Mouse (Mus musculus) intestine, embryonic 14.5 days (tissue): ENCODE data around the gene Fgd5. TPM values are rescaled to one million over a fixed set of nuclear protein-coding genes. Genes with fewer than 3 reads are reported as not detected.

Experiments used
- ATAC-seq: fragments of 200-750 bp; cut with Nextera tagmentation; replicated peaks from 2 replicates; pipeline ENCODE4 v1.8.0; 2017; ENCODE audit warnings: low read depth, moderate number of reproducible peaks, moderate TSS enrichment, moderate library complexity; ENCODE audit not compliant: low FRiP score, low TSS enrichment
- DNase-seq: peaks from one replicate; pipeline ENCODE4 v3.0.0-alpha.2; 2018; ENCODE audit warnings: low spot score
- H3K27ac ChIP-seq: fragments of 300-500 bp; sonication (generic); 2 replicates; pipeline ENCODE4 v1.5.1; 2014; ENCODE audit warnings: low read depth, mild to moderate bottlenecking, control low read depth
- H3K27me3 ChIP-seq: fragments of 300-500 bp; sonication (generic); replicated peaks from 2 replicates; pipeline ENCODE4 v1.6.1; 2014; ENCODE audit warnings: low read length, control low read depth; ENCODE audit not compliant: control insufficient read depth, insufficient read depth
- H3K36me3 ChIP-seq: fragments of 300-500 bp; sonication (generic); 2 replicates; pipeline ENCODE4 v1.6.1; 2014; ENCODE audit warnings: low read length, control low read depth; ENCODE audit not compliant: control insufficient read depth, insufficient read depth
- H3K4me1 ChIP-seq: fragments of 300-500 bp; sonication (generic); replicated peaks from 2 replicates; pipeline ENCODE4 v1.6.1; 2014; ENCODE audit warnings: low read length, control low read depth, mixed read lengths; ENCODE audit not compliant: control insufficient read depth, insufficient read depth
- H3K4me2 ChIP-seq: fragments of 300-500 bp; sonication (generic); 2 replicates; pipeline ENCODE4 v1.6.1; 2014; ENCODE audit warnings: low read length
- H3K4me3 ChIP-seq: fragments of 300-500 bp; sonication (generic); 2 replicates; pipeline ENCODE4 v1.5.1; 2014; ENCODE audit warnings: low read depth, low read length, control low read depth, mixed read lengths
- H3K9ac ChIP-seq: fragments of 300-500 bp; sonication (generic); 2 replicates; pipeline ENCODE4 v1.6.1; 2014; ENCODE audit warnings: mild to moderate bottlenecking, low read length
- H3K9me3 ChIP-seq: fragments of 300-500 bp; sonication (generic); 2 replicates; pipeline ENCODE4 v1.6.1; 2016; ENCODE audit warnings: low read length, control low read depth; ENCODE audit not compliant: control insufficient read depth
- WGBS: fragments of 180-500 bp; shearing (Covaris S2); extraction: QIAGEN DNeasy Blood & Tissue Kit; methylation state at CpG from one replicate; pipeline ENCODE4 v1.1.7; 2014; 5-methylcytosine and 5-hydroxymethylcytosine counted together
- polyA plus RNA-seq: library from polyadenylated mRNA; unstranded; fragments of >200 nt; fragmentation: Nextera tagmentation; extraction: Ambion mirVana; gene quantifications from 2 replicates; pipeline ENCODE4 v1.2.1, GENCODE M21; 2014

Gene Fgd5
- polyA plus RNA-seq, 1 experiment from 2014 or later, result 5.5 TPM

DNA sequence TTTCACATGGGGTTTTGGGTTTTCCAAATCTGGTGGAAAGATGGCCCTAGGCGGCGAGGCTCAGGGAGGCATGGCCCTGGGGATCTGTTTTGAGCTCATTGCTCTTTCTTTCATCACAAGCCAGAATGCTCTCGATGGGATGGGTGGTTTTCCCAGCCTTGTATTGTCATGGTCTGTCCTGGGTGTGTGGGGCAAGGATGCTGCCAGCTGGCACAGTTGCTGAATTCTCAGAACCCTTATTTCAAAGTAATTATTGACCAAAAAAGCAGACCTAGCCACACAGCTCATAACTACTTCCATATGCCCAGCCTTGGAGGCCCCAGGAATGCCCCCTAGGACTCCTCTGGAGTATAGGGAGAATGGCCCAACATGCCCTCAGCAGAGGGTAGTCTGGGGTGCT lies 34.9 kb downstream of the Fgd5 start:
- Histone ChIP-seq H3K9ac (no peak overlapping the region), H3K9me3 (no peaks in the 10 kb centered on the region), H3K27me3 (no peaks in the 10 kb centered on the region), H3K36me3 (no peaks in the 10 kb centered on the region), H3K4me1 (0 out of 2 replicates have a peak, but pooled peaks cover 4% of the 10 kb centered on the region), H3K27ac (no peak overlapping the region), H3K4me3 (no peak overlapping the region), H3K4me2 (no peak overlapping the region)
- WGBS, result 88% methylated on average over 3 of the region's 3 CpGs
- DNase-seq (no peak), ATAC-seq (no peak)

DNA sequence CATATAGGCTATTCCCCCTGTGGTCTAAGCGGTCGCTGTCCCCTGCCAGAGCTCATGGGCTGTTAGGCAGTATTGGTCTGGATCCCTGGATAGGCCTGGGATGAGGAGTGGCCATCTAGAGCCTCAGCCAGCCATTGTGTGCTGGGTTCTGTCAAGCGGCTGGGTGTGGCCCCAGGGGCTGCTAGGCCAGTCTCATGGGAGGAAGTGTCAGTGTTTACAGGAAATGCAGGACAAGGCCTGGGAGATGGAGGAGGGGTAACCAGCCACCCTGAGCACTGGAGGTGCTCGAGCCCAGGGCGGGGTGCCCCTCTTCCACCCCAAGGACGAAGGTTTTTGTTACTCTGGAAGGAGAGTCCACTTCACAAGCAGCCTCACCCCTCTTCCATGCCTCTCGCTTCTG lies 36.3 kb downstream of the Fgd5 start:
- no peak for DNase-seq
- no peaks in the 10 kb centered on the region for H3K27me3 ChIP-seq

DNA sequence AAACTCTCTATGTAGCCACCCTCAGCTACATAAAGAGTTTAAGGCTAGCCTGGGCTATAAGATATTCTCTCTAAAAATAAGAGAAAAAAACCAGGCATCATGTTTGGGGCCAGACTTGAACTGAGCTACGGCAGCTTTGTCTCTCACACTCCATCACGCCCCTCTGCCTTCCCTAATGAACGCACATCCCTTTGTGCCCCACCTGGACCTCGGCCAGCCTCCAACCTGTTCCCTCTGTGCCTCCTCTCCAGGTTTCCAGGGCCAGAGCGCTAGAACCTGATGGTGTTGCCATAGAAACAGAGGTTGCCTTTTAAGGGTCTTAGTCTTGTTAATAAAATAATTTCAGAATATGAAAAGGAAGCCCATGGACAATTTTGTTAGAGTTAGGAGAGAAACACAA lies 37.2 kb downstream of the Fgd5 start:
- Histone ChIP-seq H3K4me2 (no peak overlapping the region), H3K27me3 (no peaks in the 10 kb centered on the region), H3K4me3 (no peak overlapping the region), H3K4me1 (0 out of 2 replicates have a peak, but pooled peaks cover 4% of the 10 kb centered on the region), H3K9me3 (no peaks in the 10 kb centered on the region), H3K27ac (no peak overlapping the region), H3K36me3 (no peaks in the 10 kb centered on the region), H3K9ac (no peak overlapping the region)
- ATAC-seq, result no peak
- no peak for DNase-seq
- WGBS, result 85% methylated on average over 5 of the region's 5 CpGs

More for the DNA sequence above, 36.3 kb downstream of the Fgd5 start:
- Histone ChIP-seq H3K4me1 (0 out of 2 replicates have a peak, but pooled peaks cover 4% of the 10 kb centered on the region), H3K9ac (no peak overlapping the region), H3K9me3 (no peaks in the 10 kb centered on the region), H3K4me3 (no peak overlapping the region), H3K4me2 (no peak overlapping the region), H3K36me3 (no peaks in the 10 kb centered on the region), H3K27ac (no peak overlapping the region)
- 61% methylated on average over 7 of the region's 7 CpGs for WGBS
- no peak for ATAC-seq

DNA sequence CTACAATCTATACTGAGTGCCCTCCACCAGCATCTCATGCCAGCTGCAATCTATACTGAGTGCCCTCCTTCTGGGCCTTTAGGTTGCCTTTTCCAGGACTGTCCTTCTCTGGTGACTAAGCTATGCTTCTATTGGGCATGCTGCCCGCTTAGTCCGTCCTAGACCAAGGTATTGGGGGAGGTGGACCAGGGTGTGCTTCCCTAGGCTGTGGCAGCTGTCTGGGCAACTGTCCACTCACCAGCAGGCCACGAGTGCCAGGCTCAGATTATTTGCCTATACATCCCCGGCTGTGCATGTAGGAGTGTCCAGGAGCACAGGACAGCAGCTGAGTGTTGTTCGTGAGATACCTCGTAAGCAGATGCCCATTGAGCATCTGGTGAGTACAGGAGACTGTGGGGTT lies 38.1 kb downstream of the Fgd5 start:
- Histone ChIP-seq H3K27me3 (no peaks in the 10 kb centered on the region), H3K4me2 (no peak overlapping the region), H3K36me3 (no peaks in the 10 kb centered on the region), H3K9me3 (no peaks in the 10 kb centered on the region), H3K4me1 (0 out of 2 replicates have a peak, but pooled peaks cover 4% of the 10 kb centered on the region), H3K4me3 (no peak overlapping the region), H3K27ac (no peak overlapping the region), H3K9ac (no peak overlapping the region)
- DNase-seq (no peak), ATAC-seq (no peak)
- 80% methylated on average over 6 of the region's 6 CpGs for WGBS

DNA sequence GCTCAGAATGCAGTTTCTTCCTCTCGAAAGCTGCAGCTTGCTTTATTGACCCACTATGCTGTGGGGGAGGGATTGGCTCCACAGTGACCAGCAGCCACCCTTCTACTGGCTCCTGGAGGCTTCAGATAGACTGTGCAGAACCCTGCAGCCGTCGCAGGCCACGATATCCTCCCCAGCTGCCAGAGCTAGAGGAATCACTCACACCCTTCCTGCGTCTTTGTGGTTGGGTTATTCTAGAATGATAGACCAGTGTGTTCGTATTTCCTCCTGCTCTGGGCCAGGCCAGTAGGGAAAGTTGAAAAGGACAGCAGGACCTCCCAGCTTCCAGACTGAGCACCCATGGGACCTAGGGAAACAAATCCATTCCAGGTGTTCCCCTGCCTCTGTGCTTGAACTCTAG lies 39.7 kb downstream of the Fgd5 start:
- Histone ChIP-seq H3K4me2 (no peak overlapping the region), H3K27ac (no peak overlapping the region), H3K9me3 (no peaks in the 10 kb centered on the region), H3K4me1 (0 out of 2 replicates have a peak, but pooled peaks cover 4% of the 10 kb centered on the region), H3K27me3 (no peaks in the 10 kb centered on the region), H3K36me3 (no peaks in the 10 kb centered on the region), H3K4me3 (no peak overlapping the region), H3K9ac (no peak overlapping the region)
- DNase-seq, result no peak
- 44% methylated on average over 6 of the region's 6 CpGs for WGBS
- no peak for ATAC-seq

GRCm38 (mm10) chr6:92021061-92021460 lies 42.4 kb downstream of the Fgd5 start:
- 87% methylated on average over 9 of the region's 9 CpGs for WGBS
- H3K4me3 ChIP-seq, result no peak overlapping the region
- no peaks in the 10 kb centered on the region for H3K4me1 ChIP-seq
- H3K4me2 ChIP-seq, result no peak overlapping the region
- no peak for DNase-seq
- no peak overlapping the region for H3K27ac ChIP-seq
- H3K9me3 ChIP-seq, result no peaks in the 10 kb centered on the region
- no peak for ATAC-seq
- no peak overlapping the region for H3K9ac ChIP-seq
- no peaks in the 10 kb centered on the region for H3K27me3 ChIP-seq
- no peaks in the 10 kb centered on the region for H3K36me3 ChIP-seq

DNA sequence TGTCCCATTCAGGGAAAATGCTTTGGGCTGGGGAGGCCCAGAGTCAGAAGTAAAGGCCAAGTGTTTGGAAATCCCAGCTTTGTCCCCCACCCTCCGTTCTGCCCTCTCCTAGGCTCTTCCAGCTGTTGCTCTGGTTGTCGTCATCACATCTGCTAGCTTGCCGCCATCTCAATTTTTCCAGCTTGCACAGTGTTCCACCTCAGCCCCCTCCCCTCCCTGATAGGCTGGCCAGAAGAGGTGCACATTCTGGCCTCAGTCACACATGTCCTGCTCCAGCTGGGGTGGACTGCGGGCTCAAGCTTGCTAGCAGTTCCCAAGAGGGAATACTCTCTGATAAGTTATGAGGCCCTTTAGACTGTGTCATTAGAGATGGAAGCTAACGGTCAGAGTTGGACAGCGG lies 42.8 kb downstream of the Fgd5 start:
- Histone ChIP-seq H3K27me3 (no peaks in the 10 kb centered on the region), H3K36me3 (no peaks in the 10 kb centered on the region), H3K4me1 (no peaks in the 10 kb centered on the region), H3K9me3 (no peaks in the 10 kb centered on the region), H3K9ac (no peak overlapping the region), H3K4me2 (no peak overlapping the region), H3K27ac (no peak overlapping the region), H3K4me3 (no peak overlapping the region)
- whole genome bisulfite sequencing, result 55% methylated on average over 6 of the region's 6 CpGs
- ATAC-seq, result no peak
- DNase-seq, result no peak

GRCm38 (mm10) chr6:92025252-92025651 lies 46.6 kb downstream of the Fgd5 start:
- Histone ChIP-seq H3K4me1 (no peaks in the 10 kb centered on the region), H3K9ac (no peak overlapping the region), H3K27ac (no peak overlapping the region), H3K36me3 (no peaks in the 10 kb centered on the region), H3K4me2 (no peak overlapping the region), H3K4me3 (no peak overlapping the region), H3K27me3 (no peaks in the 10 kb centered on the region), H3K9me3 (no peaks in the 10 kb centered on the region)
- no peak for DNase-seq
- 100% methylated on average over 1 of the region's 1 CpGs for WGBS
- ATAC-seq, result no peak

DNA sequence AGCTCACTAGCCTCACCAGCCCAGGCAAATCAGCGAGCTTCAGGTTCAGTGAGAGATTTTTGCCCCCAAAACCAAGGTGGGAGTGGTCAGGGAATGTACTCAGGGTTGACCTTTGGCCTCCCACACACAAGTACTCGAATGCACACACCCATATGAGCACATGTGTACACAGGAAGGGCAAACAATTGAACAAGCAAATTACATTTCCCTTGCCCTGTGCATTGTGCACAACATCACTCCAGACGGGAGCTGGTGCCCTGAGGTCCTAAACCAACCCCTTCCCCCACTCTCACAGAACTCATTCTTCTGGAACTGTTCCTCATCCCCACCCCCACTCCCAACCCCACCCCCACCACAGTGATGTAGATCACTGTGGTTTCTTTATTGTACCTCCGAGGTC lies 48.7 kb downstream of the Fgd5 start:
- Histone ChIP-seq H3K27me3 (no peaks in the 10 kb centered on the region), H3K9me3 (no peaks in the 10 kb centered on the region), H3K9ac (no peak overlapping the region), H3K36me3 (no peaks in the 10 kb centered on the region), H3K4me2 (no peak overlapping the region), H3K4me3 (no peak overlapping the region), H3K27ac (no peak overlapping the region), H3K4me1 (no peaks in the 10 kb centered on the region)
- DNase-seq (no peak), ATAC-seq (no peak)
- WGBS, result 67% methylated on average over 4 of the region's 4 CpGs
